Mouse (Mus musculus): Measurements from ENCODE around the gene Cacnb1. TPM values are rescaled to one million over a fixed set of nuclear protein-coding genes. Genes with fewer than 3 reads are reported as not detected.

Gene Cacnb1
- total and polyA plus RNA-seq, 3 experiments: 0.36 to 0.55 TPM; not detected in 1

DNA sequence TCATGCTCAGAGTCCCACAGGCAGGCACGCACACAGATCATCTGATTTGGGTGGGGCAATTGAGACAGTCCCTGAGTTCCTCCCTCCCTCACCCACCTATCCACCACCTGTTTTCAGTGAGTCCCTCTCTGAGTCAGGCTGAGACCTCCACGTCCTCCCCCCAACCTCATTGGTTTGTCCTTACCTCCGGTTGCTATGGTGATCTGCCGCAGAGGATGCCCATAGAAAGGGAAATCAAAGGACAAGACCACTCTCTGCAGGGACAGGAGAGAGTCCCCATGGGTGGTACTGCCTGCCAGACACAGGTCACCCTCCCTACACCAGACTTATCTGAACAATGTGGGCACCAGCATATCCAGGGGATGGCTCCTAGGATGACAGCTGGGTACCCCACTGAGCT lies 66.9 kb downstream of the Cacnb1 start:
- H3K4me3 ChIP-seq (replicated peaks in 1 of 3; ENCODE audit: low read depth in 2 of 3, low read length in 2 of 3, poor library complexity in 1 of 3): no peak overlapping the region
- dilution Hi-C loops (cut with MboI; ENCODE audit: extremely low pct_ligation_motif_present, extremely low pct_unique_long_range_greater_than_20kb, low sequenced_read_pairs): no loop called here
- no peaks in the 10 kb centered on the region for H3K9me3 ChIP-seq (replicated peaks; ENCODE audit: low read length)
- in situ Hi-C loops (cut with MboI; ENCODE audit: low pct_ligation_motif_present, low pct_unique_long_range_greater_than_20kb, low sequenced_read_pairs): no loop called here
- H3K4me1 ChIP-seq (ENCODE audit: control insufficient read depth in 1 of 2, insufficient read depth in 2 of 2): peaks cover 7 to 51% of the 10 kb centered on the region in 2 experiments; a peak in 3 of 4 replicates
- H3K27ac ChIP-seq (ENCODE audit: insufficient read depth, low read depth): no peak overlapping the region
- H3K9ac ChIP-seq (ENCODE audit: insufficient read depth, low read depth): no peak overlapping the region
- H3K4me2 ChIP-seq (ENCODE audit: insufficient read depth, low read depth, poor library complexity, severe bottlenecking): no peak overlapping the region
- H3K27me3 ChIP-seq (replicated peaks): no peaks in the 10 kb centered on the region
- DNase-seq (ENCODE audit: extremely low read depth): no peak
- no peaks in the 10 kb centered on the region for H3K79me2 ChIP-seq (replicated peaks; ENCODE audit: control insufficient read depth, extremely low read depth, insufficient read depth, poor library complexity, severe bottlenecking)
- no peaks in the 10 kb centered on the region for H3K36me3 ChIP-seq (replicated peaks in 1 of 2; ENCODE audit: control insufficient read depth in 1 of 2, insufficient read depth in 1 of 2, low read length in 1 of 2)
- TF ChIP-seq CHD1 (IDR thresholded peaks at IDR 0.05; ENCODE audit: low read depth, low read length): no peak
- TF ChIP-seq BHLHE40 (IDR thresholded peaks at IDR 0.05; ENCODE audit: low read depth, low read length): no peak
- TF ChIP-seq POLR2AphosphoS2 (IDR thresholded peaks at IDR 0.05; ENCODE audit: low read depth, low read length): no peak
- TF ChIP-seq JUN (IDR thresholded peaks at IDR 0.05; ENCODE audit: insufficient read depth, low read depth, low read length): no peak
- no peak for TF ChIP-seq KAT2A (IDR thresholded peaks at IDR 0.05; ENCODE audit: insufficient replicate concordance, low read length)
- no peak for TF ChIP-seq POLR2A (IDR thresholded peaks at IDR 0.05; ENCODE audit: low read depth, low read length)
- no peak for TF ChIP-seq EP300 (IDR thresholded peaks at IDR 0.05; ENCODE audit: low read length)
- TF ChIP-seq ELF1 (IDR thresholded peaks at IDR 0.05; ENCODE audit: low read depth, low read length): no peak
- no peak for TF ChIP-seq MAZ (IDR thresholded peaks at IDR 0.05; ENCODE audit: low read depth, low read length)
- TF ChIP-seq TBP (conservative IDR thresholded peaks at IDR 0.05; ENCODE audit: low read depth, low read length): no peak
- TF ChIP-seq GABPA (IDR thresholded peaks at IDR 0.05; ENCODE audit: insufficient replicate concordance, low read depth, low read length): no peak
- TF ChIP-seq NRF1 (IDR thresholded peaks at IDR 0.05; ENCODE audit: low read depth, low read length): no peak
- TF ChIP-seq MAFK (IDR thresholded peaks at IDR 0.05; ENCODE audit: insufficient replicate concordance, low read length): no peak
- TF ChIP-seq PAX5 (IDR thresholded peaks at IDR 0.05; ENCODE audit: low read length): no peak
- no peak for TF ChIP-seq SIN3A (IDR thresholded peaks at IDR 0.05; ENCODE audit: low read length)

DNA sequence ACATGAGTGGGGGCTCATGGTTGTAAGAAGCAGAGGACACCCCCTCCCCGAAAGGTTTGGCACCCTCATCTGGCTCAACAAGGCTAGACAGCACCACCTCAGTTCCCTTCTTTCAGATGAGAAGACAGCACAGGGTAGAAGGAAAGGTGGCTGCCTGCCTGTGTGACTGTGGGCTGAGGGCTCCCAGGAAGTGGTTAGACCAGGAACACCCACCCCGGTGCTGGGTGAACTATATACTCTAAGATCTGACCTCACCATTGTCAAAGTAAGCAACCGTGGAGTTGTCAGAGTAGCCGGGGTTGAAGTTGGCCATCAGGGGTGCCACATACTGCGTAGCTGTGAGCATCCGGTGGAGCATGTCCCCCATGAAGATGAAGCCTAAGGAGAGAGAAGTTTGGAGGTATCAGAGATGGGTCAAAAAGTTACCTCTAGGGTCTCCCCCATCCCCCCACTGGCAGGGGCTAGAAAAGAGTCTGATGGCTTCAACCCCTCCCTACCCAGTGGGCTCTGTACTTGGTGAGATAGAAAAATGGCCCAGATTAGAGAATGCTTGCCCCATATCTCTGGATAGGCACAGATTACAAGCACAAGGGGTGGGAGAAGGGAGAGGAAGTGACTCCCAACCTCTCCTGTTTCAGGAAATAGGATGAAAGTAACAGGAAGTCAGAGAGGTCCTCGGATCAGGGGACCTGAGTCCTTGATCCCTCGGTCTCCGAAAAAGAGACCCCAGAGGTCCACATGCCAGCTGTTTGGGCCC lies 67.5 kb downstream of the Cacnb1 start:
- DNase-seq (ENCODE audit: extremely low read depth): no peak
- no peaks in the 10 kb centered on the region for H3K9me3 ChIP-seq (replicated peaks; ENCODE audit: low read length)
- H3K4me3 ChIP-seq (replicated peaks in 1 of 3; ENCODE audit: low read depth in 2 of 3, low read length in 2 of 3, poor library complexity in 1 of 3): no peak overlapping the region

More for the DNA sequence above, 67.5 kb downstream of the Cacnb1 start:
- no peaks in the 10 kb centered on the region for H3K27me3 ChIP-seq (replicated peaks)
- in situ Hi-C loops (cut with MboI; ENCODE audit: low pct_ligation_motif_present, low pct_unique_long_range_greater_than_20kb, low sequenced_read_pairs) (no loop called here), dilution Hi-C loops (cut with MboI; ENCODE audit: extremely low pct_ligation_motif_present, extremely low pct_unique_long_range_greater_than_20kb, low sequenced_read_pairs) (no loop called here)
- peaks cover 7 to 51% of the 10 kb centered on the region in 2 experiments; a peak in 3 of 4 replicates for H3K4me1 ChIP-seq (ENCODE audit: control insufficient read depth in 1 of 2, insufficient read depth in 2 of 2)
- H3K36me3 ChIP-seq (replicated peaks in 1 of 2; ENCODE audit: control insufficient read depth in 1 of 2, insufficient read depth in 1 of 2, low read length in 1 of 2): no peaks in the 10 kb centered on the region
- no peak overlapping the region for H3K9ac ChIP-seq (ENCODE audit: insufficient read depth, low read depth)
- H3K4me2 ChIP-seq (ENCODE audit: insufficient read depth, low read depth, poor library complexity, severe bottlenecking): no peak overlapping the region
- no peaks in the 10 kb centered on the region for H3K79me2 ChIP-seq (replicated peaks; ENCODE audit: control insufficient read depth, extremely low read depth, insufficient read depth, poor library complexity, severe bottlenecking)
- TF ChIP-seq MYC (IDR thresholded peaks at IDR 0.05; ENCODE audit: low read depth, low read length) (no peak), PAX5 (IDR thresholded peaks at IDR 0.05; ENCODE audit: low read length) (no peak), MXI1 (IDR thresholded peaks at IDR 0.05; ENCODE audit: low read depth, low read length) (no peak), CHD2 (IDR thresholded peaks at IDR 0.05; ENCODE audit: low read length) (no peak), BHLHE40 (IDR thresholded peaks at IDR 0.05; ENCODE audit: low read depth, low read length) (no peak), RCOR1 (conservative IDR thresholded peaks at IDR 0.05; ENCODE audit: low read depth, low read length) (no peak), NRF1 (IDR thresholded peaks at IDR 0.05; ENCODE audit: low read depth, low read length) (no peak), EP300 (IDR thresholded peaks at IDR 0.05; ENCODE audit: low read length) (no peak), NELFE (IDR thresholded peaks at IDR 0.05; ENCODE audit: low read depth, low read length) (no peak), TBP (conservative IDR thresholded peaks at IDR 0.05; ENCODE audit: low read depth, low read length) (no peak), CHD1 (IDR thresholded peaks at IDR 0.05; ENCODE audit: low read depth, low read length) (no peak), ZKSCAN1 (IDR thresholded peaks at IDR 0.05; ENCODE audit: borderline replicate concordance, low read depth, low read length) (no peak), ELF1 (IDR thresholded peaks at IDR 0.05; ENCODE audit: low read depth, low read length) (no peak), USF2 (conservative IDR thresholded peaks at IDR 0.05; ENCODE audit: low read depth, low read length) (no peak), HCFC1 (IDR thresholded peaks at IDR 0.05; ENCODE audit: low read depth, low read length) (no peak), POLR2A (IDR thresholded peaks at IDR 0.05; ENCODE audit: low read depth, low read length) (no peak), POLR2AphosphoS2 (IDR thresholded peaks at IDR 0.05; ENCODE audit: low read depth, low read length) (no peak)
- H3K27ac ChIP-seq (ENCODE audit: insufficient read depth, low read depth): no peak overlapping the region
